Mouse (Mus musculus) C2C12 (cell line): ENCODE measurements at regions not wholly inside any gene's neighbourhood (a gene's known extent, or its start where the extent isn't known, plus 50 kb on each side); places are given as distances from the start of the nearest gene placed in this dataset.

Source experiments
- CTCF ChIP-seq: IDR thresholded peaks from one replicate; pipeline ENCODE4 v1.5.1; 2011; ENCODE audit not compliant: control insufficient read depth, insufficient read depth, insufficient read length
- MAX ChIP-seq: IDR thresholded peaks from one replicate; pipeline ENCODE4 v1.6.1; 2011; ENCODE audit warnings: mild to moderate bottlenecking, control low read depth
- MYOD1 ChIP-seq: IDR thresholded peaks from one replicate; pipeline ENCODE4 v1.6.1; 2011; ENCODE audit warnings: low read depth; ENCODE audit not compliant: control insufficient read depth, insufficient read length

GRCm38 (mm10) chr4:55188716-55189115, 161.1 kb upstream of the Rad23b start:
- TF ChIP-seq CTCF (no peak), MAX (no peak), MYOD1 (no peak)
